ENCODE assay signal across 23 mouse cellular contexts in the genomic region with DNA sequence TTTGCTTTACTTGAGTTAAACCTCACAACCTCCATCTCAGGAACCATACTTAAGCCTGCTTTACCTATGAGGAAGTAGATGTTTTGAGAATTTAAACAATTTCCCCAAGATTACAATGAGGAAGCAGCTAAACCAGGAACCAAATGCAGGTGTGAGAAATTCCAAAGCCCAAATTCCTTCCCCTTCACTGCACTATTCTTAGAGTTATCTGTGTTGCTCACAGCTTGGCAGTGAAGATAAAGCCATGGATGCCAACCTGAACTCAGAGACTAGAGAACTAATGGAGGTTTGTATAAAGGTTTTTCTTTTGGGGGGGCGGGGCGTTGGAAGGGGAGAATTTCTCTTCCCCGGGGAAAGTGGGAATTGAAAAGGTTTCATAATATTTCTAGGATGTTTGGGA. TPM values are rescaled to one million over a fixed set of nuclear protein-coding genes. Genes with fewer than 3 reads are reported as not detected.
DNase-seq lines count a peak whose midpoint lies in the region; ATAC-seq and TF ChIP-seq lines count a peak whose summit lies in the region.
"Had no signal": no experiment of that assay in that cellular context is flagged by ENCODE, and none has a peak within 500 bp of the region (broad histone marks: within the 10 kb centered on the region; RNA-seq: fewer than 3 reads in every experiment).

No protein-coding gene starts in this region.

- DNase-seq in forebrain, embryonic 14.5 days (ENCODE audit: low spot score) = no peak
- no peak for DNase-seq in MEL (ENCODE audit: low read depth, low spot score)
- no peak for DNase-seq in adrenal gland, postnatal 4 days (ENCODE audit: low spot score in 2 of 2)
- DNase-seq: adrenal gland, adult 8-10 months; adrenal gland, postnatal 25 days; cerebellum, adult 18-20 months; cerebellum, adult 9-10 months; cerebellum, postnatal 14 days; gastrocnemius, postnatal 25 days; heart, adult 18-20 months; heart, postnatal 10 days; heart, postnatal 36 days had no signal

- H3K9ac ChIP-seq in forebrain, embryonic 12.5 days = no peak overlapping the region
- no peak overlapping the region for H3K9ac ChIP-seq in forebrain, embryonic 14.5 days (ENCODE audit: low read length)
- no peak overlapping the region for H3K9ac ChIP-seq in midbrain, embryonic 12.5 days (replicated peaks)
- no peak overlapping the region for H3K9ac ChIP-seq in midbrain, embryonic 15.5 days
- no peak overlapping the region for H3K9ac ChIP-seq in MEL (ENCODE audit: control insufficient read depth, low read depth, low read length, poor library complexity, severe bottlenecking)
- H3K9ac ChIP-seq: heart, embryonic 12.5 days; heart, embryonic 15.5 days; hindbrain, embryonic 13.5 days; intestine, embryonic 15.5 days had no signal

- ATAC-seq in forebrain, embryonic 12.5 days (ENCODE audit: low FRiP score) = no peak
- ATAC-seq in forebrain, embryonic 14.5 days = no peak
- ATAC-seq in midbrain, embryonic 12.5 days (ENCODE audit: low FRiP score, low read depth) = no peak
- no peak for ATAC-seq in midbrain, embryonic 15.5 days (replicated peaks)
- ATAC-seq: activated CD4-positive, CD25-positive, alpha-beta regulatory T cell, adult 4 months; CD4-positive, CD25-positive, alpha-beta regulatory T cell, adult 4 months; hindbrain, embryonic 16.5 days; intestine, embryonic 15.5 days had no signal

- no peak for TF ChIP-seq POLR2A in MEL (IDR thresholded peaks at IDR 0.05; ENCODE audit: control insufficient read depth in 1 of 2, insufficient read depth in 1 of 2, low read depth in 1 of 2, low read length in 2 of 2, poor library complexity in 1 of 2)

- peaks cover 49% of the 10 kb centered on the region for H3K4me1 ChIP-seq in forebrain, embryonic 12.5 days
- peaks cover 25% of the 10 kb centered on the region for H3K4me1 ChIP-seq in forebrain, embryonic 14.5 days (ENCODE audit: control insufficient read depth, insufficient read depth, low read length)
- peaks cover 48% of the 10 kb centered on the region for H3K4me1 ChIP-seq in midbrain, embryonic 12.5 days
- H3K4me1 ChIP-seq in midbrain, embryonic 15.5 days = peaks cover 28% of the 10 kb centered on the region
- H3K4me1 ChIP-seq in MEL (ENCODE audit: control insufficient read depth in 1 of 2, insufficient read depth in 2 of 2, low read length in 2 of 2) = peaks cover 2 to 22% of the 10 kb centered on the region in 2 experiments; a peak in 3 of 4 replicates

- H3K27ac ChIP-seq in forebrain, embryonic 12.5 days = peak overlapping the region; percentile 78
- H3K27ac ChIP-seq in forebrain, embryonic 14.5 days (ENCODE audit: low read depth, low read length) = no peak overlapping the region
- H3K27ac ChIP-seq in midbrain, embryonic 12.5 days (replicated peaks) = peak overlapping the region; percentile 32
- no peak overlapping the region for H3K27ac ChIP-seq in midbrain, embryonic 15.5 days
- no peak overlapping the region for H3K27ac ChIP-seq in MEL (ENCODE audit: control insufficient read depth, low read depth, low read length)
- H3K27ac ChIP-seq: heart, embryonic 15.5 days; hindbrain, embryonic 13.5 days; intestine, embryonic 15.5 days had no signal

- WGBS in forebrain, embryonic 12.5 days = 79% methylated on average over 3 of the region's 3 CpGs
- WGBS in forebrain, embryonic 14.5 days = 50% methylated on average over 3 of the region's 3 CpGs
- WGBS in midbrain, embryonic 12.5 days = 86% methylated on average over 3 of the region's 3 CpGs
- WGBS in midbrain, embryonic 15.5 days = 73% methylated on average over 3 of the region's 3 CpGs

- TF ChIP-seq RAD21 in MEL (IDR thresholded peaks at IDR 0.05; ENCODE audit: low read depth, low read length) = no peak

- H3K4me2 ChIP-seq in forebrain, embryonic 12.5 days = no peak overlapping the region
- H3K4me2 ChIP-seq in forebrain, embryonic 14.5 days (ENCODE audit: low read length) = no peak overlapping the region
- no peak overlapping the region for H3K4me2 ChIP-seq in midbrain, embryonic 12.5 days (replicated peaks)
- no peak overlapping the region for H3K4me2 ChIP-seq in midbrain, embryonic 15.5 days
- H3K4me2 ChIP-seq: heart, embryonic 12.5 days; heart, embryonic 15.5 days; hindbrain, embryonic 13.5 days; intestine, embryonic 15.5 days had no signal

- no peaks in the 10 kb centered on the region for H3K36me3 ChIP-seq in forebrain, embryonic 12.5 days (replicated peaks)
- no peaks in the 10 kb centered on the region for H3K36me3 ChIP-seq in forebrain, embryonic 14.5 days (ENCODE audit: control insufficient read depth, insufficient read depth, low read length)
- no peaks in the 10 kb centered on the region for H3K36me3 ChIP-seq in midbrain, embryonic 12.5 days
- no peaks in the 10 kb centered on the region for H3K36me3 ChIP-seq in midbrain, embryonic 15.5 days (replicated peaks)
- peaks cover 0 to 13% of the 10 kb centered on the region in 2 experiments; a peak in 2 of 4 replicates for H3K36me3 ChIP-seq in MEL (ENCODE audit: control insufficient read depth in 1 of 2, insufficient read depth in 2 of 2, low read length in 2 of 2)
- H3K36me3 ChIP-seq: heart, embryonic 12.5 days; heart, embryonic 15.5 days; hindbrain, embryonic 10.5 days; hindbrain, embryonic 13.5 days; intestine, embryonic 15.5 days had no signal

- no peaks in the 10 kb centered on the region for H3K79me2 ChIP-seq in MEL (ENCODE audit: control insufficient read depth, insufficient read depth, low read length, poor library complexity)

- TF ChIP-seq EP300 in MEL (IDR thresholded peaks at IDR 0.05; ENCODE audit: low read depth in 1 of 2, low read length in 2 of 2) = peak; percentile 46 to 58; a peak in 3 of 4 replicates

- TF ChIP-seq CTCF in MEL (IDR thresholded peaks at IDR 0.05 in 2 of 3, conservative IDR thresholded peaks at IDR 0.05 in 1 of 3; ENCODE audit: control insufficient read depth in 1 of 3, insufficient read depth in 1 of 3, low read depth in 2 of 3, low read length in 3 of 3, poor library complexity in 1 of 3, severe bottlenecking in 1 of 3) = no peak

- H3K9me3 ChIP-seq in forebrain, embryonic 12.5 days = no peaks in the 10 kb centered on the region
- no peaks in the 10 kb centered on the region for H3K9me3 ChIP-seq in forebrain, embryonic 14.5 days (replicated peaks; ENCODE audit: control insufficient read depth, low read length)
- H3K9me3 ChIP-seq in midbrain, embryonic 12.5 days = no peaks in the 10 kb centered on the region
- no peaks in the 10 kb centered on the region for H3K9me3 ChIP-seq in midbrain, embryonic 15.5 days
- H3K9me3 ChIP-seq in MEL (replicated peaks; ENCODE audit: insufficient read depth, low read length) = no peaks in the 10 kb centered on the region
- H3K9me3 ChIP-seq: heart, embryonic 12.5 days; heart, embryonic 15.5 days; hindbrain, embryonic 10.5 days; hindbrain, embryonic 13.5 days; intestine, embryonic 15.5 days had no signal

- H3K27me3 ChIP-seq in forebrain, embryonic 12.5 days = peaks cover 20% of the 10 kb centered on the region
- 0 out of 2 replicates have a peak, but pooled peaks cover 3% of the 10 kb centered on the region for H3K27me3 ChIP-seq in forebrain, embryonic 14.5 days (replicated peaks; ENCODE audit: control insufficient read depth, insufficient read depth, low read length)
- H3K27me3 ChIP-seq in midbrain, embryonic 12.5 days = peaks cover 24% of the 10 kb centered on the region
- no peaks in the 10 kb centered on the region for H3K27me3 ChIP-seq in midbrain, embryonic 15.5 days (replicated peaks)
- no peaks in the 10 kb centered on the region for H3K27me3 ChIP-seq in MEL (ENCODE audit: control insufficient read depth in 1 of 2, insufficient read depth in 2 of 2, low read length in 2 of 2)
- H3K27me3 ChIP-seq: heart, embryonic 12.5 days; heart, embryonic 15.5 days; intestine, embryonic 15.5 days had no signal

- no peak overlapping the region for H3K4me3 ChIP-seq in forebrain, embryonic 12.5 days (replicated peaks)
- H3K4me3 ChIP-seq in forebrain, embryonic 14.5 days (ENCODE audit: low read depth, low read length) = no peak overlapping the region
- no peak overlapping the region for H3K4me3 ChIP-seq in midbrain, embryonic 12.5 days
- no peak overlapping the region for H3K4me3 ChIP-seq in midbrain, embryonic 15.5 days
- no peak overlapping the region for H3K4me3 ChIP-seq in MEL (ENCODE audit: control insufficient read depth in 1 of 2, insufficient read depth in 1 of 2, low read depth in 2 of 2, low read length in 2 of 2)
- H3K4me3 ChIP-seq: heart, embryonic 12.5 days; heart, embryonic 15.5 days; hindbrain, embryonic 10.5 days; hindbrain, embryonic 13.5 days; intestine, embryonic 15.5 days had no signal

RNA-seq across cellular contexts. Expression of a gene that starts 6.1 kb away (rescaled TPM):
- polyA plus RNA-seq in forebrain, embryonic 12.5 days (2016; fragmentation: Nextera tagmentation; extraction: Ambion mirVana) = 6.7 and 8.3 TPM in 2 replicates
- 7.1 and 8.1 TPM in 2 replicates for polyA plus RNA-seq in forebrain, embryonic 14.5 days (2014; fragmentation: Nextera tagmentation; extraction: Ambion mirVana)
- polyA plus RNA-seq in midbrain, embryonic 12.5 days (2016; fragmentation: Nextera tagmentation; extraction: Ambion mirVana) = 7.5 and 8.2 TPM in 2 replicates
- polyA plus RNA-seq in midbrain, embryonic 15.5 days (2015; fragmentation: Nextera tagmentation; extraction: Ambion mirVana) = 5.3 and 7.9 TPM in 2 replicates
- total RNA-seq in MEL (2012; rRNA removed) = 0.12 TPM in 1 of 2 replicates, not detected in the other
- polyA plus RNA-seq in MEL (2012; ENCODE audit: insufficient read depth in 1 of 2, insufficient read length in 2 of 2, low read depth in 1 of 2, low replicate concordance in 2 of 2, missing spikeins in 1 of 2) = under 1 TPM in 1 of 2 experiments, not detected in 1; 0.04 TPM
- 10 to 100 TPM; 49.0 to 49.2 TPM for total RNA-seq in adrenal gland, postnatal 4 days (2021)

RNA-seq across cellular contexts. Expression of a gene that starts 39.9 kb away (rescaled TPM):
- polyA plus RNA-seq in forebrain, embryonic 12.5 days (2016; fragmentation: Nextera tagmentation; extraction: Ambion mirVana) = 25.8 and 28.9 TPM in 2 replicates
- polyA plus RNA-seq in forebrain, embryonic 14.5 days (2014; fragmentation: Nextera tagmentation; extraction: Ambion mirVana) = 30.7 and 32.5 TPM in 2 replicates
- polyA plus RNA-seq in midbrain, embryonic 12.5 days (2016; fragmentation: Nextera tagmentation; extraction: Ambion mirVana) = 36.4 and 43.7 TPM in 2 replicates
- polyA plus RNA-seq in midbrain, embryonic 15.5 days (2015; fragmentation: Nextera tagmentation; extraction: Ambion mirVana) = 50.4 and 58.7 TPM in 2 replicates
- total RNA-seq in MEL (2012; rRNA removed) = 1.5 and 1.9 TPM in 2 replicates
- polyA plus RNA-seq in MEL (2012; ENCODE audit: insufficient read depth in 1 of 2, insufficient read length in 2 of 2, low read depth in 1 of 2, low replicate concordance in 2 of 2, missing spikeins in 1 of 2) = 1 to 10 TPM in 1 of 2 experiments, not detected in 1; 3.2 TPM
- 10 to 100 TPM; 12.2 to 13.6 TPM for total RNA-seq in adrenal gland, postnatal 4 days (2021)
- polyA plus RNA-seq: CD4-positive, CD25-positive, alpha-beta regulatory T cell, adult 4 months had no signal

RNA-seq across cellular contexts. Expression of a gene that starts 54.2 kb away (rescaled TPM):
- polyA plus RNA-seq in forebrain, embryonic 12.5 days (2016; fragmentation: Nextera tagmentation; extraction: Ambion mirVana) = 0.52 and 0.53 TPM in 2 replicates
- polyA plus RNA-seq in forebrain, embryonic 14.5 days (2014; fragmentation: Nextera tagmentation; extraction: Ambion mirVana) = 0.53 and 0.64 TPM in 2 replicates
- 0.45 and 0.73 TPM in 2 replicates for polyA plus RNA-seq in midbrain, embryonic 12.5 days (2016; fragmentation: Nextera tagmentation; extraction: Ambion mirVana)
- polyA plus RNA-seq in midbrain, embryonic 15.5 days (2015; fragmentation: Nextera tagmentation; extraction: Ambion mirVana) = 0.34 TPM in 2 replicates
- 0.03 and 0.04 TPM in 2 replicates for total RNA-seq in MEL (2012; rRNA removed)
- under 1 TPM in 1 of 2 experiments, not detected in 1; 0.03 TPM for polyA plus RNA-seq in MEL (2012; ENCODE audit: insufficient read depth in 1 of 2, insufficient read length in 2 of 2, low read depth in 1 of 2, low replicate concordance in 2 of 2, missing spikeins in 1 of 2)
- 1 to 10 TPM; 1.8 to 6.3 TPM for total RNA-seq in adrenal gland, postnatal 4 days (2021)

Comparison
In these comparisons a context has a peak if more than half of its experiments do, and no peak if none do; other contexts are left out.
1. H3K27ac ChIP-seq: peak in forebrain, embryonic 12.5 days (single experiment) and midbrain, embryonic 12.5 days (single experiment); none in forebrain, embryonic 14.5 days (single experiment), midbrain, embryonic 15.5 days (single experiment) and MEL (single experiment).